Mouse (Mus musculus): ENCODE data around the gene Nudc. TPM values are rescaled to one million over a fixed set of nuclear protein-coding genes. Genes with fewer than 3 reads are reported as not detected.

Gene Nudc
- 38.6 TPM for polyA plus RNA-seq (2014; fragmentation: Illumina TruSeq; extraction: RNeasy Lipid Tissue Mini Kit (QIAGEN cat#74804))

GRCm38 (mm10) chr4:133545272-133546231 lies at the start of gene Nudc:
Gene Nudc (minus strand): TSS chr4:133545996.

GRCm38 (mm10) chr4:133584059-133584951 lies 38.5 kb upstream of the Nudc start, which contains the start of gene Gpn2:
Gene Gpn2 (plus strand): TSS chr4:133584362.

GRCm38 (mm10) chr4:133574070-133574842 lies 28.5 kb upstream of the Nudc start, which contains the start of gene Gpatch3:
Gene Gpatch3 (plus strand): TSS chr4:133574745.

DNA sequence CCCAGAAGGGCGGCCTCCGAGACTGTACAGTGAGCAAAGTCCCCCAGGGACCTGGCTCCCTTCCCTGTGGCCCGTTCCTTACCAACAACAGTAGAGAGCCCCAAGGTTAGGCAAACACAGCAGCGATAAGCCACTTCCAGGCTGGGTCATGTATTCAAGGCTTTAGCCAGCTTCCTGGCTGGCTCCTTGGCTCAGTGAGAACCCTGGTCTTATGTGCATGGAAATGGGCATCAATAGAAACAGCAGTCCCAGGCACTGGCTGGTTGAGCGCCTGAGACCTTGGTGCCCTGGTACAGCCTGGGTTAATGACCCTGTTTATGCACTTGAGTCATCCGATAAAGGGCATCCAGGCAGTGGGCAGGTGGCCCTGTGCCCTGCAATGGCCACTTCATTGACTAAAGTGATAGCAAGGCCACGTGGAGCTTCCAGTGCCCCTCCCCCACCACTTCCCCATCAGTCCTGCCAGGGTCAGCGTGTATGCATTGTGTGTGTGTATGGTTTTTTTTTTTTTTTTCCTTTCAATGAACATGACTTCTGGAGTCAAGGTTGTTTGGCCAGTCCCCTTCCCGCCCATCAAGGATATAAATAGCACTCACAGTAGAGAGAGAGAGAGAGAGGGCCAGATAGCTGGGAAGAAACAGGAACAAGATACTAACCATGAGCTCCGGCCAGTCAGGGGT lies 7.1 kb upstream of the Nudc start, which contains the start of gene Nr0b2:
Nr0b2 (plus strand) TSS at position 609 of the 680 bp plus-strand sequence.

DNA sequence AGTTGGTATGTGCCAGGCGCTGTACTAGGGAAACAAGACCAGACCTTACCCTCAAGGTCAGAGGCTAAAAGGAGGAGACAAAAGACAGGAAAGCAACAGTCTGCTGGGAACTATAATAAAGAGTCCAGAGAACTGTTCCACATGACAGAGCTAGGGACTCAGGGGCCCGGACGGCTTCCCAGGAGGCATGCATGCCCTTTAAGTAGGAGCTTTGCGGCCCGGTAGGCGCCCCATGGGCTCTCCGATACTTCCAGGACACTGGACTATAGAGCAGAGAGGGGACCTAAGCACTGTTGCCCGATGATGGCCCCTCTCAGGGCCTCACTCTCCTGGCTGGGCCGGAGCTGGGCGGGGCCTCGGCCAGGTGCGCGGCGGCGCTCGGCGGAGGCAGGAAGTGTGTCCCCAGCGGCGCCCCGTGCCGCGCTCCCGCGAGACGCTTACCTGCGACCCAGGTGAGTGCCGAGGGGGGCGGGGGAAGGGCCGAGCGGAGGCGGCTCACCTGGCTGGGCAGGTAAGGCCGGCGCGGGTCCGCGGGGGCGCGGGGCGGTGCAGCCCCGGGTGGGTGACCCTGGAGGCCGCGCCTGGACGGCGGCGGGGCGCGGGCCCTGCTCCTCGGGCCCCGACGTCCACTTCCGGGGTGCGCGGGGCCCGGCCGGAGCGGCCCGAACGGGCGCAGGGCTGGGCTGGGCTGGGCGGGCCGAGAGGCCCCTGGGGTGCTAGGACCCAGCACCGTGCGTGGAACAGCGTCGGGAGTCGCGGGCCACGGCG lies 27.0 kb downstream of the Nudc start, which contains the start of gene Kdf1:
Kdf1 (plus strand) TSS at position 363 of the 768 bp plus-strand sequence.

DNA sequence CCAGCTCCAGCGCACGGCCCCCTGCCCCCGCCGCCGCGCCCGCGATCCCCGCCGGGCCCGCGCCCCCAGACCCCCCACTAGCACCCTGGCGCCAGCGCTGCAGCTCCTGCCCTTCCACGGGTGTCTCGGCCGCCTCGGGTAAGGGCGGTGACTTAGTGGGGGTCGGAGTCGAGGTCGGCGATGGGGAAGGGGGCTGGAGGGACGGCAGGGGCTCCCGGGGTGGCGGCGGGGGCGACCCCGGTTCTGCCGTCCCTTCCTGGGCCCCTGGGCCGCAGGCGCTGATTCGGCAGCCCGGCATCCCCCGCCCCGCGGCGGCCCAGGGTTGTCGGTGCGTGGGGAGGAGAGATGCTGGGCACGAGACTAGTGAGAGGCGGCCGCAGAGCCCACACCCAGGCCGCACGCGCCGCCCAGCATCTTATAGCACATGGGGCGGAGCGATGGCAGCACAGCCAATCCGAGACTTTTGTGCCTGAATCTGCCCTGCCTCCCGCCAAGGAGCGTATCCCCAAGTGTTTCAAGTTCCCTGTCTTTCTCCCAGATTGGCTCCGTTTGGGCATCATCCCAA lies 47.6 kb downstream of the Nudc start, which contains the start of gene Trnp1:
Trnp1 (minus strand) TSS at position 391 of the 565 bp plus-strand sequence.

Other genes with a start within 250 kb of the Nudc start
- gene Wdtc1, start 192.5 kb downstream of the Nudc start, polyA plus RNA-seq (2014; fragmentation: Illumina TruSeq; extraction: RNeasy Lipid Tissue Mini Kit (QIAGEN cat#74804)) = 2.3 TPM
- gene Slc9a1, start 176.3 kb downstream of the Nudc start, polyA plus RNA-seq (2014; fragmentation: Illumina TruSeq; extraction: RNeasy Lipid Tissue Mini Kit (QIAGEN cat#74804)) = 1.7 TPM
- gene Tent5b, start 65.9 kb downstream of the Nudc start, polyA plus RNA-seq (2014; fragmentation: Illumina TruSeq; extraction: RNeasy Lipid Tissue Mini Kit (QIAGEN cat#74804)) = 0.46 TPM
- not detected for gene Trnp1, start 47.4 kb downstream of the Nudc start, polyA plus RNA-seq (2014; fragmentation: Illumina TruSeq; extraction: RNeasy Lipid Tissue Mini Kit (QIAGEN cat#74804))
- not detected for gene Kdf1, start 27.0 kb downstream of the Nudc start, polyA plus RNA-seq (2014; fragmentation: Illumina TruSeq; extraction: RNeasy Lipid Tissue Mini Kit (QIAGEN cat#74804))
- not detected for gene Nr0b2, start 7.4 kb upstream of the Nudc start, polyA plus RNA-seq (2014; fragmentation: Illumina TruSeq; extraction: RNeasy Lipid Tissue Mini Kit (QIAGEN cat#74804))
- gene Gpatch3, start 28.7 kb upstream of the Nudc start, polyA plus RNA-seq (2014; fragmentation: Illumina TruSeq; extraction: RNeasy Lipid Tissue Mini Kit (QIAGEN cat#74804)) = not detected
- not detected for gene Gpn2, start 38.4 kb upstream of the Nudc start, polyA plus RNA-seq (2014; fragmentation: Illumina TruSeq; extraction: RNeasy Lipid Tissue Mini Kit (QIAGEN cat#74804))
- not detected for gene Sfn, start 56.2 kb upstream of the Nudc start, polyA plus RNA-seq (2014; fragmentation: Illumina TruSeq; extraction: RNeasy Lipid Tissue Mini Kit (QIAGEN cat#74804))
- gene Zdhhc18, start 104.2 kb upstream of the Nudc start, polyA plus RNA-seq (2014; fragmentation: Illumina TruSeq; extraction: RNeasy Lipid Tissue Mini Kit (QIAGEN cat#74804)) = 2.2 TPM
- gene Pigv, start 126.7 kb upstream of the Nudc start, polyA plus RNA-seq (2014; fragmentation: Illumina TruSeq; extraction: RNeasy Lipid Tissue Mini Kit (QIAGEN cat#74804)) = 3.8 TPM
- gene Arid1a, start 210.8 kb upstream of the Nudc start, polyA plus RNA-seq (2014; fragmentation: Illumina TruSeq; extraction: RNeasy Lipid Tissue Mini Kit (QIAGEN cat#74804)) = 28.5 TPM

Measured in ovary, adult 10 weeks (tissue).